Mouse (Mus musculus) forebrain, embryonic 11.5 days (tissue): Measurements from ENCODE around the gene Trem3. TPM values are rescaled to one million over a fixed set of nuclear protein-coding genes. Genes with fewer than 3 reads are reported as not detected.

ENCODE experiments used
- ATAC-seq: fragments of 200-750 bp; cut with Nextera tagmentation; replicated peaks from 2 replicates; pipeline ENCODE4 v1.8.0; 2017; ENCODE audit warnings: moderate TSS enrichment; ENCODE audit not compliant: low FRiP score
- DNase-seq: peaks from one replicate; pipeline ENCODE4 v3.0.0-alpha.2; 2017; ENCODE audit warnings: low spot score
- H3K27ac ChIP-seq: fragments of 300-500 bp; sonication (generic); 2 replicates; pipeline ENCODE4 v1.5.1; 2014; ENCODE audit warnings: low read depth, low read length
- H3K27me3 ChIP-seq: fragments of 300-500 bp; sonication (generic); 2 replicates; pipeline ENCODE4 v1.6.1; 2014; ENCODE audit warnings: mild to moderate bottlenecking, low read length, mixed read lengths; ENCODE audit not compliant: control insufficient read depth, insufficient read depth
- H3K36me3 ChIP-seq: fragments of 300-500 bp; sonication (generic); 2 replicates; pipeline ENCODE4 v1.6.1; 2014; ENCODE audit warnings: mild to moderate bottlenecking, low read length, moderate library complexity, mixed read lengths; ENCODE audit not compliant: control insufficient read depth, insufficient read depth
- H3K4me1 ChIP-seq: fragments of 300-500 bp; sonication (generic); replicated peaks from 2 replicates; pipeline ENCODE4 v1.6.1; 2014; ENCODE audit warnings: low read length, mixed read lengths; ENCODE audit not compliant: control insufficient read depth, insufficient read depth
- H3K4me2 ChIP-seq: fragments of 300-500 bp; sonication (generic); 2 replicates; pipeline ENCODE4 v1.6.1; 2014; ENCODE audit warnings: low read depth, mild to moderate bottlenecking, low read length, moderate library complexity, mixed read lengths; ENCODE audit not compliant: severe bottlenecking
- H3K4me3 ChIP-seq: fragments of 300-500 bp; sonication (generic); 2 replicates; pipeline ENCODE4 v1.5.1; 2014; ENCODE audit warnings: low read depth, low read length
- H3K9ac ChIP-seq: fragments of 300-500 bp; sonication (generic); 2 replicates; pipeline ENCODE4 v1.6.1; 2014; ENCODE audit warnings: low read length
- H3K9me3 ChIP-seq: fragments of 300-500 bp; sonication (generic); 2 replicates; pipeline ENCODE4 v1.6.1; 2016; ENCODE audit warnings: low read length, mixed read lengths; ENCODE audit not compliant: control insufficient read depth
- WGBS: fragments of 180-500 bp; shearing (Covaris S2); extraction: QIAGEN DNeasy Blood & Tissue Kit; methylation state at CpG from one replicate; pipeline ENCODE4 v1.1.7; 2014; 5-methylcytosine and 5-hydroxymethylcytosine counted together
- polyA plus RNA-seq: library from polyadenylated mRNA; unstranded; fragments of >200 nt; fragmentation: Nextera tagmentation; extraction: Ambion mirVana; gene quantifications from 2 replicates; pipeline ENCODE4 v1.2.1, GENCODE M21; 2014

Gene Trem3
- polyA plus RNA-seq, 1 experiment from 2014 or later, result not detected

GRCm38 (mm10) chr17:48299203-48299602 lies 51.6 kb downstream of the Trem3 start, which contains the start of gene Treml2:
TSS of gene Treml2 (plus strand) at chr17:48299498.
- Histone ChIP-seq H3K36me3 (no peaks in the 10 kb centered on the region), H3K4me1 (no peaks in the 10 kb centered on the region), H3K27me3 (no peaks in the 10 kb centered on the region), H3K9ac (no peak within 1 kb of the TSS), H3K4me2 (no peak within 1 kb of the TSS), H3K9me3 (no peaks in the 10 kb centered on the region), H3K4me3 (no peak within 1 kb of the TSS), H3K27ac (no peak within 1 kb of the TSS)
- no peak for ATAC-seq
- WGBS, result 34% methylated on average over 3 of the region's 4 CpGs
- DNase-seq, result no peak

DNA sequence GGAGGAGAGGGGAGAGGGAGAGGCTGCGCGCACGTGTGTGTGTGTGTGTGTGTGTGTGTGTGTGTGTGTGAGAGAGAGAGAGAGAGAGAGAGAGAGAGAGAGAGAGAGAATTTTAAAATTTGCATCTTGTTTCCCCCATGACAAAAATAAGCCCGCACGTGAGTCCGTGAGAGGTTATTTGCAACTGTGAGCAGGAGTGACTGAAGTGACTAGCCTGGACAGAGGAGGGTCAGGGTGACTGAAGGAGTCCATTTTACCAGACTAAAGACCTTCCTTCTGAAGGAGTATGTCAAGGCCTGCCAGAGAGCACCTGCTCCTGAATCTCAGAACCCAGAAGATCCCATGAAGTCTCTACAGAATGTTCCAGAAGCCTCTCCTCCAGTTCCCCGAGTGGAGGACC lies 52.2 kb downstream of the Trem3 start:
- Histone ChIP-seq H3K4me1 (no peaks in the 10 kb centered on the region), H3K9me3 (no peaks in the 10 kb centered on the region), H3K4me3 (no peak overlapping the region), H3K4me2 (no peak overlapping the region), H3K27ac (no peak overlapping the region), H3K9ac (no peak overlapping the region), H3K27me3 (no peaks in the 10 kb centered on the region), H3K36me3 (no peaks in the 10 kb centered on the region)
- 79% methylated on average over 7 of the region's 7 CpGs for WGBS
- DNase-seq (no peak), ATAC-seq (no peak)

GRCm38 (mm10) chr17:48300199-48300598 lies 52.6 kb downstream of the Trem3 start:
- H3K9ac ChIP-seq, result no peak overlapping the region
- H3K9me3 ChIP-seq, result no peaks in the 10 kb centered on the region
- ATAC-seq (no peak), DNase-seq (no peak)
- H3K4me2 ChIP-seq, result no peak overlapping the region
- H3K27ac ChIP-seq, result no peak overlapping the region
- no peak overlapping the region for H3K4me3 ChIP-seq
- no peaks in the 10 kb centered on the region for H3K27me3 ChIP-seq
- no peaks in the 10 kb centered on the region for H3K4me1 ChIP-seq
- WGBS, result 70% methylated on average over 7 of the region's 7 CpGs
- H3K36me3 ChIP-seq, result no peaks in the 10 kb centered on the region

GRCm38 (mm10) chr17:48300861-48301260 lies 53.3 kb downstream of the Trem3 start:
- Histone ChIP-seq H3K4me3 (no peak overlapping the region), H3K9me3 (no peaks in the 10 kb centered on the region), H3K36me3 (no peaks in the 10 kb centered on the region), H3K27me3 (no peaks in the 10 kb centered on the region), H3K9ac (no peak overlapping the region), H3K27ac (no peak overlapping the region), H3K4me2 (no peak overlapping the region), H3K4me1 (no peaks in the 10 kb centered on the region)
- DNase-seq (no peak), ATAC-seq (no peak)
- 82% methylated on average over 9 of the region's 9 CpGs for WGBS

DNA sequence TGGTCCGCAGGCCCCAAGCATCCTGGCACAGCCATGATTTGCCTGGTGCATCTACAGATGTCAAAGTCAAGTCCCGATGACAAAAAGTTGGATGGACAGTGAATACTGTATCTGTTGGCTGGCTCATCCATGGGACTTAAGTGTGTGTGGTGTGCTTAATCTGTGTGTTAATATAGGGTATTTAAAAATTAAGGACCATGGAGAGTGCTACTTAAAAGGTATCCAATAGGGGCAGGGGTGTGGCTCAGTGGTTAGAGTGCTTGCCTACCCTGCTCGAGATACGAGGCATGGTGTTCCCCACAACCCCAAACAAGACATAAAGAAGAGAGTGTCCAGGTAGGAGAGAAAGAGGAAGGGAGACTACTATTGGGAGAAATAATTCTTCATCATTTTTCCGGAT lies 54.2 kb downstream of the Trem3 start:
- DNase-seq, result no peak
- Histone ChIP-seq H3K4me1 (no peaks in the 10 kb centered on the region), H3K4me3 (no peak overlapping the region), H3K27me3 (no peaks in the 10 kb centered on the region), H3K9ac (no peak overlapping the region), H3K9me3 (no peaks in the 10 kb centered on the region), H3K4me2 (no peak overlapping the region), H3K36me3 (no peaks in the 10 kb centered on the region), H3K27ac (no peak overlapping the region)
- WGBS, result 91% methylated on average over 5 of the region's 5 CpGs
- ATAC-seq, result no peak

Other genes with a start within 250 kb of the Trem3 start
- gene 1700122O11Rik, start 209.5 kb upstream of the Trem3 start, polyA plus RNA-seq, result not detected in 2 replicates
- not detected in 2 replicates for gene 1700067P10Rik, start 158.5 kb upstream of the Trem3 start, polyA plus RNA-seq
- not detected in 2 replicates for gene 9830107B12Rik, start 101.5 kb upstream of the Trem3 start, polyA plus RNA-seq
- not detected in 2 replicates for gene A530064D06Rik, start 80.5 kb upstream of the Trem3 start, polyA plus RNA-seq
- 0.12 TPM in 1 of 2 replicates, not detected in the other for gene Trem1, start 15.0 kb upstream of the Trem3 start, polyA plus RNA-seq
- not detected in 2 replicates for gene Treml4, start 16.5 kb downstream of the Trem3 start, polyA plus RNA-seq
- 0.20 and 0.51 TPM in 2 replicates for gene Treml2, start 51.7 kb downstream of the Trem3 start, polyA plus RNA-seq
- gene B430306N03Rik, start 68.4 kb downstream of the Trem3 start, polyA plus RNA-seq, result 0.25 TPM in 1 of 2 replicates, not detected in the other
- 1.0 and 1.2 TPM in 2 replicates for gene Trem2, start 98.6 kb downstream of the Trem3 start, polyA plus RNA-seq
- 2.6 TPM in 2 replicates for gene Treml1, start 112.1 kb downstream of the Trem3 start, polyA plus RNA-seq
- 24.5 and 25.6 TPM in 2 replicates for gene Nfya, start 162.1 kb downstream of the Trem3 start, polyA plus RNA-seq
- 91.6 and 91.8 TPM in 2 replicates for gene Oard1, start 162.2 kb downstream of the Trem3 start, polyA plus RNA-seq
- gene Apobec2, start 185.2 kb downstream of the Trem3 start, polyA plus RNA-seq, result 0.51 and 0.56 TPM in 2 replicates
- 0.63 and 1.4 TPM in 2 replicates for gene Tspo2, start 203.7 kb downstream of the Trem3 start, polyA plus RNA-seq
- 0.17 and 0.25 TPM in 2 replicates for gene Unc5cl, start 207.1 kb downstream of the Trem3 start, polyA plus RNA-seq